Mouse (Mus musculus) CH12.LX (cell line): ENCODE measurements around the gene Rab1b. TPM values are rescaled to one million over a fixed set of nuclear protein-coding genes. Genes with fewer than 3 reads are reported as not detected.

Source experiments
- DNase-seq: peaks from one replicate; pipeline ENCODE4 v3.0.0-alpha.2; 2013; ENCODE audit errors: extremely low read depth
- H3K27ac ChIP-seq: 2 replicates; pipeline ENCODE4 v1.5.1; 2012; ENCODE audit warnings: low read depth, mild to moderate bottlenecking, control low read depth, moderate library complexity; ENCODE audit not compliant: insufficient read depth
- H3K27me3 ChIP-seq: replicated peaks from 2 replicates; pipeline ENCODE3; 2012; ENCODE audit warnings: inconsistent platforms
- H3K36me3 ChIP-seq, 2 experiments: replicated peaks in 1 of 2; 2 replicates each; pipeline versions ENCODE3 to v1.6.1; 2012; ENCODE audit warnings: inconsistent platforms in 1 of 2, low read length in 1 of 2, mild to moderate bottlenecking in 1 of 2, mixed read lengths in 1 of 2, moderate library complexity in 1 of 2; ENCODE audit not compliant: control insufficient read depth in 1 of 2, insufficient read depth in 1 of 2
- H3K4me1 ChIP-seq, 2 experiments: 2 replicates each; pipeline ENCODE4 v1.6.1; 2012; ENCODE audit warnings: inconsistent platforms in 1 of 2, moderate library complexity in 1 of 2; ENCODE audit not compliant: insufficient read depth in 2 of 2, control insufficient read depth in 1 of 2
- H3K4me2 ChIP-seq: 2 replicates; pipeline ENCODE4 v1.6.1; 2012; ENCODE audit warnings: low read depth, mild to moderate bottlenecking, control low read depth; ENCODE audit not compliant: poor library complexity, insufficient read depth, severe bottlenecking
- H3K4me3 ChIP-seq, 3 experiments: fragments of 150-350 bp in 1 of 3; sonication (generic) in 1 of 3; replicated peaks in 1 of 3; 2 replicates each; pipeline versions ENCODE3 to v1.5.1; 2011 to 2012; ENCODE audit warnings: low read depth in 2 of 3, low read length in 2 of 3, mild to moderate bottlenecking in 2 of 3, moderate library complexity in 2 of 3, control low read depth in 1 of 3, improper control_type of control experiment in 1 of 3, inconsistent platforms in 1 of 3, mixed read lengths in 1 of 3; ENCODE audit not compliant: poor library complexity in 1 of 3
- H3K79me2 ChIP-seq: replicated peaks from 2 replicates; pipeline ENCODE4 v1.6.1; 2012; ENCODE audit warnings: mild to moderate bottlenecking, moderate library complexity; ENCODE audit not compliant: control insufficient read depth, poor library complexity, insufficient read depth, severe bottlenecking; ENCODE audit errors: extremely low read depth
- H3K9ac ChIP-seq: 2 replicates; pipeline ENCODE4 v1.6.1; 2012; ENCODE audit warnings: low read depth, mild to moderate bottlenecking, control low read depth, moderate library complexity; ENCODE audit not compliant: insufficient read depth
- H3K9me3 ChIP-seq: replicated peaks from 2 replicates; pipeline ENCODE3; 2012; ENCODE audit warnings: low read length, inconsistent platforms, mixed read lengths
- CHD2 ChIP-seq: IDR thresholded peaks from 2 replicates; pipeline ENCODE4 v1.6.1; 2011; ENCODE audit warnings: low read length, improper control_type of control experiment
- ELF1 ChIP-seq: IDR thresholded peaks from 2 replicates; pipeline ENCODE4 v1.6.1; 2014; ENCODE audit warnings: low read depth, mild to moderate bottlenecking, inconsistent platforms, low read length, improper control_type of control experiment
- EP300 ChIP-seq: IDR thresholded peaks from 2 replicates; pipeline ENCODE4 v1.6.1; 2011; ENCODE audit warnings: low read length, improper control_type of control experiment
- HCFC1 ChIP-seq: IDR thresholded peaks from 2 replicates; pipeline ENCODE4 v1.6.1; 2012; ENCODE audit warnings: low read depth, mild to moderate bottlenecking, inconsistent platforms, low read length, improper control_type of control experiment
- JUN ChIP-seq: IDR thresholded peaks from 2 replicates; pipeline ENCODE4 v1.6.1; 2011; ENCODE audit warnings: low read depth, mild to moderate bottlenecking, low read length, improper control_type of control experiment, moderate library complexity; ENCODE audit not compliant: insufficient read depth
- JUND ChIP-seq: conservative IDR thresholded peaks from 2 replicates; pipeline ENCODE4 v1.6.1; 2011; ENCODE audit warnings: low read depth, low read length, improper control_type of control experiment
- KAT2A ChIP-seq: IDR thresholded peaks from 2 replicates; pipeline ENCODE4 v1.6.1; 2012; ENCODE audit warnings: low read length, improper control_type of control experiment, inconsistent platforms; ENCODE audit not compliant: insufficient replicate concordance
- MEF2A ChIP-seq: IDR thresholded peaks from 2 replicates; pipeline ENCODE4 v1.6.1; 2014; ENCODE audit warnings: low read depth, mild to moderate bottlenecking, inconsistent platforms, low read length, improper control_type of control experiment, borderline replicate concordance
- MXI1 ChIP-seq: IDR thresholded peaks from 2 replicates; pipeline ENCODE4 v1.6.1; 2011; ENCODE audit warnings: mild to moderate bottlenecking, low read depth, low read length, improper control_type of control experiment
- NRF1 ChIP-seq: IDR thresholded peaks from 2 replicates; pipeline ENCODE4 v1.6.1; 2014; ENCODE audit warnings: low read depth, mild to moderate bottlenecking, inconsistent platforms, low read length, improper control_type of control experiment, moderate library complexity
- POLR2A ChIP-seq: IDR thresholded peaks from 2 replicates; pipeline ENCODE4 v1.6.1; 2011; ENCODE audit warnings: low read depth, mild to moderate bottlenecking, improper control_type of control experiment, low read length
- POLR2AphosphoS2 ChIP-seq: IDR thresholded peaks from 2 replicates; pipeline ENCODE4 v1.6.1; 2011; ENCODE audit warnings: low read depth, low read length, improper control_type of control experiment
- RAD21 ChIP-seq: IDR thresholded peaks from 2 replicates; pipeline ENCODE4 v1.6.1; 2011; ENCODE audit warnings: low read depth, mild to moderate bottlenecking, low read length, improper control_type of control experiment, moderate library complexity
- RCOR1 ChIP-seq: conservative IDR thresholded peaks from 2 replicates; pipeline ENCODE4 v1.6.1; 2012; ENCODE audit warnings: low read depth, mild to moderate bottlenecking, inconsistent platforms, low read length, improper control_type of control experiment
- SIN3A ChIP-seq: IDR thresholded peaks from 2 replicates; pipeline ENCODE4 v1.6.1; 2012; ENCODE audit warnings: low read length, improper control_type of control experiment, inconsistent platforms
- USF1 ChIP-seq: IDR thresholded peaks from 2 replicates; pipeline ENCODE4 v1.6.1; 2014; ENCODE audit warnings: low read depth, mild to moderate bottlenecking, inconsistent platforms, low read length, improper control_type of control experiment
- USF2 ChIP-seq: conservative IDR thresholded peaks from 2 replicates; pipeline ENCODE4 v1.6.1; 2011; ENCODE audit warnings: low read depth, low read length, improper control_type of control experiment
- ZC3H11A ChIP-seq: IDR thresholded peaks from 2 replicates; pipeline ENCODE4 v1.6.1; 2012; ENCODE audit warnings: low read depth, mild to moderate bottlenecking, inconsistent platforms, low read length, improper control_type of control experiment
- ZKSCAN1 ChIP-seq: IDR thresholded peaks from 2 replicates; pipeline ENCODE4 v1.6.1; 2012; ENCODE audit warnings: low read depth, inconsistent platforms, low read length, improper control_type of control experiment, borderline replicate concordance
- ZMIZ1 ChIP-seq: IDR thresholded peaks from 2 replicates; pipeline ENCODE4 v1.6.1; 2012; ENCODE audit warnings: low read depth, mild to moderate bottlenecking, inconsistent platforms, low read length, improper control_type of control experiment
- ZNF384 ChIP-seq: IDR thresholded peaks from 2 replicates; pipeline ENCODE4 v1.6.1; 2012; ENCODE audit warnings: low read depth, low read length, improper control_type of control experiment, inconsistent platforms
- dilution Hi-C: fragments of 300-500 bp; cut with MboI; formaldehyde crosslinking; loops from 2 replicates; pipeline ENCODE4 v1.14.3; 2020; ENCODE audit warnings: low sequenced_read_pairs; ENCODE audit not compliant: extremely low pct_unique_long_range_greater_than_20kb, extremely low pct_ligation_motif_present
- in situ Hi-C: fragments of 300-500 bp; cut with MboI; formaldehyde crosslinking; loops from 3 replicates; pipeline ENCODE4 v1.14.3; 2019; ENCODE audit warnings: low sequenced_read_pairs, low pct_ligation_motif_present, low pct_unique_long_range_greater_than_20kb, mixed read lengths
- polyA plus RNA-seq: library from polyadenylated mRNA; unstranded; fragments of >175 nt; gene quantifications from 2 replicates; pipeline ENCODE4 v1.2.1, GENCODE M21; 2012; ENCODE audit warnings: low read depth; ENCODE audit not compliant: insufficient read length
- total RNA-seq, 2 experiments: library from RNA; depleted of rRNA; stranded (reverse); fragments of 300-350 nt in 1 of 2; fragments of >200 nt in 1 of 2; gene quantifications; 2 replicates each; pipeline ENCODE4 v1.2.3; 2012 to 2014

The Rab1b gene
- total and polyA plus RNA-seq, 3 experiments: 78.4 to 88.3 (median 87.1) TPM

DNA sequence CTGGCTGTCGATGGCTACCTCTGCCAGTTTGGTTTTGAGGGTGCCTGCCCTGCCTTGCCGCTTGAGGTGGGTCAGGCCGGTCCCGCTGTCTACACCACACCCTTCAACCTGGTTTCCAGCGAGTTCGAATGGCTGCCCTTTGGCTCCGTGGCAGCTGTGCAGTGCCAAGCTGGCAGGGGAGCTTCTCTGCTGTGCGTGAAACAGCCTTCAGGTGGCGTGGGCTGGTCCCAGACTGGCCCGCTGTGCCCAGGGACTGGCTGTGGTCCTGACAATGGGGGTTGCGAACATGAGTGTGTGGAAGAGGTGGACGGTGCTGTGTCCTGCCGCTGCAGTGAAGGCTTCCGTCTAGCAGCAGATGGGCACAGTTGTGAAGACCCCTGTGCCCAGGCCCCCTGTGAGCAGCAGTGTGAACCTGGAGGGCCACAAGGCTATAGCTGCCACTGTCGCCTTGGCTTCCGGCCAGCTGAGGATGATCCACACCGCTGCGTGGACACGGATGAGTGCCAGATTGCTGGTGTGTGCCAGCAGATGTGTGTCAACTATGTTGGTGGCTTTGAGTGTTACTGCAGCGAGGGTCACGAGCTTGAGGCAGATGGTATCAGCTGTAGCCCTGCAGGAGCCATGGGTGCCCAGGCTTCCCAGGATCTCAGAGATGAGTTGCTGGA is 38.2 kb downstream of the Rab1b start:
- no peak for TF ChIP-seq POLR2A
- TF ChIP-seq JUND: no peak
- TF ChIP-seq EP300: no peak
- TF ChIP-seq ZNF384: no peak
- TF ChIP-seq ZKSCAN1: no peak
- TF ChIP-seq HCFC1: no peak
- TF ChIP-seq NRF1: no peak
- TF ChIP-seq ZC3H11A: no peak
- dilution Hi-C loops: no loop called here
- Histone ChIP-seq H3K27ac (no peak overlapping the region), H3K9me3 (no peaks in the 10 kb centered on the region), H3K9ac (no peak overlapping the region), H3K27me3 (peaks cover 82% of the 10 kb centered on the region), H3K4me2 (no peak overlapping the region), H3K79me2 (no peaks in the 10 kb centered on the region), H3K4me3 (no peak overlapping the region), H3K36me3 (no peaks in the 10 kb centered on the region), H3K4me1 (peaks cover 3 to 20% of the 10 kb centered on the region in 2 experiments; a peak in 3 of 4 replicates)
- DNase-seq: no peak
- in situ Hi-C loops: no loop called here

DNA sequence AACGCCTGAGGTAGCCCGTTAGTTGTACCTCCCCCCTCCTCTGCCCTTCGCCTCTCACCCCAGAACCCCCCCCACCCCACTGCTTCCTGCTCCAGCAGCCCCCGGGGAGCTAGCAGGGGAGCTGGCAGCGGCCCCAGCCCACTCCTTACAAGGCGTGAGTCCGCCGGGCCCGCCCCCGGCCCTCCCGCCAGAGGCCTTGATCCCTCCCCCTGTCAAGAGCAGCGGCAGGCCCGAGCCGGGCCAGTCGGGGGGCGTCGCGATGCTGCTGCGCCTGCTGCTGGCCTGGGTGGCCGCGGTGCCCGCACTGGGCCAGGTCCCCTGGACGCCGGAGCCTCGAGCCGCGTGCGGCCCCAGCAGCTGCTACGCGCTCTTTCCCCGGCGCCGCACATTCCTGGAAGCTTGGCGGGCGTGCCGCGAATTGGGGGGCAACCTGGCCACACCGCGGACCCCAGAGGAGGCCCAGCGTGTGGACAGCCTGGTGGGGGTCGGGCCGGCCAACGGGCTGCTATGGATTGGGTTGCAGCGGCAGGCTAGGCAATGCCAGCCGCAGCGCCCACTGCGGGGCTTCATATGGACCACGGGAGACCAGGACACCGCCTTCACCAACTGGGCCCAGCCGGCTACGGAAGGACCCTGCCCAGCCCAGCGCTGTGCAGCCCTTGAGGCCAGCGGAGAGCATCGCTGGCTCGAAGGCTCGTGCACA is 38.9 kb downstream of the Rab1b start, which contains the start of gene Cd248:
Gene Cd248 (plus strand): TSS at position 212 of the 703 bp plus-strand sequence.
- Histone ChIP-seq H3K9me3 (no peaks in the 10 kb centered on the region), H3K4me2 (no peak within 1 kb of the TSS), H3K36me3 (no peaks in the 10 kb centered on the region), H3K27me3 (peaks cover 81% of the 10 kb centered on the region), H3K4me1 (peaks cover 3 to 15% of the 10 kb centered on the region in 2 experiments; a peak in 3 of 4 replicates), H3K4me3 (no peak within 1 kb of the TSS), H3K9ac (no peak within 1 kb of the TSS), H3K79me2 (no peaks in the 10 kb centered on the region), H3K27ac (no peak within 1 kb of the TSS)
- dilution Hi-C loops: no loop called here
- no peak for TF ChIP-seq RAD21
- no peak for TF ChIP-seq JUND
- TF ChIP-seq MEF2A: no peak
- no peak for TF ChIP-seq POLR2AphosphoS2
- no peak for TF ChIP-seq ZMIZ1
- no peak for TF ChIP-seq HCFC1
- TF ChIP-seq CHD2: no peak
- TF ChIP-seq RCOR1: no peak
- TF ChIP-seq USF2: no peak
- TF ChIP-seq SIN3A: no peak
- no peak for TF ChIP-seq USF1
- no peak for TF ChIP-seq ZC3H11A
- no peak for TF ChIP-seq NRF1
- TF ChIP-seq POLR2A: no peak
- TF ChIP-seq KAT2A: no peak
- TF ChIP-seq ELF1: no peak
- no peak for TF ChIP-seq MXI1
- no peak for TF ChIP-seq ZNF384
- no peak for TF ChIP-seq JUN
- in situ Hi-C loops: no loop called here
- DNase-seq: no peak
